Mouse (Mus musculus) midbrain, embryonic 15.5 days (tissue): ENCODE measurements at regions not wholly inside any gene's neighbourhood (a gene's known extent, or its start where the extent isn't known, plus 50 kb on each side); places are given as distances from the start of the nearest gene placed in this dataset.

Source experiments
- ATAC-seq: fragments of 200-750 bp; cut with Nextera tagmentation; replicated peaks from 2 replicates; pipeline ENCODE4 v1.8.0; 2017; ENCODE audit warnings: moderate TSS enrichment
- H3K27ac ChIP-seq: fragments of 300-500 bp; sonication (generic); 2 replicates; pipeline ENCODE4 v1.5.1; 2015; ENCODE audit warnings: mild to moderate bottlenecking, inconsistent platforms
- H3K27me3 ChIP-seq: fragments of 300-500 bp; sonication (generic); replicated peaks from 2 replicates; pipeline ENCODE4 v1.6.1; 2015; ENCODE audit warnings: inconsistent platforms
- H3K36me3 ChIP-seq: fragments of 300-500 bp; sonication (generic); replicated peaks from 2 replicates; pipeline ENCODE4 v1.6.1; 2015; ENCODE audit warnings: inconsistent platforms
- H3K4me1 ChIP-seq: fragments of 300-500 bp; sonication (generic); 2 replicates; pipeline ENCODE4 v1.6.1; 2015; ENCODE audit warnings: inconsistent platforms
- H3K4me2 ChIP-seq: fragments of 300-500 bp; sonication (generic); 2 replicates; pipeline ENCODE4 v1.6.1; 2015; ENCODE audit warnings: inconsistent platforms, mild to moderate bottlenecking, moderate library complexity
- H3K4me3 ChIP-seq: fragments of 300-500 bp; sonication (generic); 2 replicates; pipeline ENCODE4 v1.5.1; 2015; ENCODE audit warnings: mild to moderate bottlenecking, inconsistent platforms
- H3K9ac ChIP-seq: fragments of 300-500 bp; sonication (generic); 2 replicates; pipeline ENCODE4 v1.6.1; 2015; ENCODE audit warnings: mild to moderate bottlenecking, inconsistent platforms
- H3K9me3 ChIP-seq: fragments of 300-500 bp; sonication (generic); 2 replicates; pipeline ENCODE4 v1.6.1; 2016; ENCODE audit warnings: inconsistent platforms
- WGBS: fragments of 180-500 bp; shearing (Covaris S2); methylation state at CpG from one replicate; pipeline ENCODE4 v1.1.7; 2015; ENCODE audit warnings: mixed read lengths; 5-methylcytosine and 5-hydroxymethylcytosine counted together

DNA sequence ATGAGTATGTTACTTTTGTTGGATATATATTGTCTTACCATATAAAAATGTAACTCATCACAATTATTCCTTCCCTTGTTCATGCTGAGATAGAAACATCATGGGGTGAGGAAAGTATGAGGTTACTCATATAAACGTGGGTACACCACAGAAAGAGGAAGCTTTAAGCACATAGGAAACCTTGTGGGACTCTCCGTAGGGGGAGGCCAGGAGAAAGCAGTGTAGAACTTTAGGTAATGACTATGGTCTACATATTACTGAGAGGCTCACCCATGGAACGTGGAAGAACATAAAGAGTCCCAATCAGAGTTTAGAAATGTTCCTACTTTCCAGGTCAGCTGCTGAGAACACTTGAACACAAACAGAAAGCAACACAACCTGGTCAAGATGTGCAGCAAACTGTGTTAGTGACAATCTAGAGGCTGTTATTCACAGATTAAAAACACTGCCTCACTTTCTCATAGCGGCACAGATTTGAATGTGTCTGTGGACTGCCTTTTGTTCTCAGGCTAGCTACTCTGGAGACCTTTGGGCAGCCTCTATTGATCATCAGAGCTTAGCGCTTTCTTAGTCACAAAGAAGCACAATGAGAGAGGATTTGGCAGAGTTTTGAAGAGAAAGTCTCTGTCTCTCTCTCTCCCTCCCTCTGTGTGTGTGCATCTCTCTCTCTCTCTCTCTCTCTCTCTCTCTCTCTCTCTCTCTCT, 51.4 kb upstream of the Tab2 start:
- no peak for ATAC-seq
- H3K4me2 ChIP-seq: no peak overlapping the region
- no peaks in the 10 kb centered on the region for H3K36me3 ChIP-seq
- H3K27me3 ChIP-seq: no peaks in the 10 kb centered on the region
- no peak overlapping the region for H3K27ac ChIP-seq
- no peaks in the 10 kb centered on the region for H3K9me3 ChIP-seq
- no peak overlapping the region for H3K4me3 ChIP-seq
- H3K9ac ChIP-seq: no peak overlapping the region
- 30% methylated on average over 5 of the region's 5 CpGs for WGBS
- H3K4me1 ChIP-seq: no peaks in the 10 kb centered on the region; the same call in 1 of the 2 replicates
